Mouse (Mus musculus) common myeloid progenitor, adult 5-6 weeks (primary cell): ENCODE data around the gene Gm1140. TPM values are rescaled to one million over a fixed set of nuclear protein-coding genes. Genes with fewer than 3 reads are reported as not detected.
"Not testable (repeated sequence)": the region's sequence is repeated elsewhere in the genome, so short reads cannot be mapped to it uniquely, and the experiment has no call there.

ENCODE experiments used
- ATAC-seq: replicated peaks from 2 replicates; pipeline ENCODE4 v1.8.0; 2016; ENCODE audit warnings: low read depth, mild to moderate bottlenecking, moderate TSS enrichment, inconsistent platforms; ENCODE audit not compliant: poor library complexity, severe bottlenecking
- total RNA-seq: library from RNA; stranded (forward); fragments of 200-1000, 187-1606 nt; gene quantifications from 2 replicates; pipeline ENCODE4 v1.2.3, GENCODE M21; 2017

The Gm1140 gene
- not detected in 2 replicates for total RNA-seq

DNA sequence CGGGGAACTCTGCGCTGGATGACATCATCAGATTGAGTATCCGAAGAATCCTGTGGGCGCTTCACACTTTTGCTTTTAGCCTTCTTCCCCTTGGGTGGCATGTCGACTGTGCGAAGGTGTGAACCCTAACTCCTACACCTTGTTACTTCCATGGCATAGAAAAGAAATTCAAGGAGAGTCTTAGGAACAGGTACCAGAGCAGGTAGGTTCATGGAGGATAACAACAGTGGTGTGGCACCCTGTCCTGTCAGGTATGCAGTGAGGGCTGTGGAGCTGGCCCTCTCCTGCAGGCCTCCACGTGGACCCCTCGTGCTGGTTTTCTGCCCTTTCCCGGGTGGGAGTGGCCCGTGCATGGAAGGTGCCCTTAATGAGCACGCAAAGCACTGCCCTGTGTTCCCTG, at the start of gene Gm1140:
TSS of gene Gm1140 (minus strand) at position 101 of the 400 bp plus-strand sequence.
- not testable (repeated sequence) for ATAC-seq

- not testable (repeated sequence) for ATAC-seq
These were observed 2.0 kb upstream of the Gm1140 start, which contains the start of gene Gm14692 for GRCm38 (mm10) chrX:67695398-67695797. Gm14692 (plus strand) TSS chrX:67695698.

Other genes starting within 250 kb of the Gm1140 start
- not detected in 2 replicates for gene Gm14692, start 2.1 kb upstream of the Gm1140 start, total RNA-seq
- not detected in 2 replicates for gene 4933436I01Rik, start 227.9 kb upstream of the Gm1140 start, total RNA-seq